Mouse (Mus musculus) megakaryocyte, embryonic 14.5 days (primary cell): ENCODE measurements around the gene Polm. TPM values are rescaled to one million over a fixed set of nuclear protein-coding genes. Genes with fewer than 3 reads are reported as not detected.

Experiments used
- H3K27me3 ChIP-seq: replicated peaks from 2 replicates; pipeline ENCODE3; 2012; ENCODE audit warnings: inconsistent platforms
- H3K36me3 ChIP-seq: replicated peaks from 2 replicates; pipeline ENCODE3; 2012; ENCODE audit warnings: low read length, inconsistent platforms, mixed read lengths
- H3K4me1 ChIP-seq: 2 replicates; pipeline ENCODE4 v1.6.1; 2012; ENCODE audit warnings: inconsistent platforms
- H3K4me3 ChIP-seq: replicated peaks from 2 replicates; pipeline ENCODE3; 2012; ENCODE audit warnings: moderate library complexity, mild to moderate bottlenecking, inconsistent platforms
- H3K9me3 ChIP-seq: 2 replicates; pipeline ENCODE4 v1.6.1; 2012; ENCODE audit warnings: inconsistent platforms
- FLI1 ChIP-seq: IDR thresholded peaks from 2 replicates; pipeline ENCODE4 v1.6.1; 2012; ENCODE audit warnings: low read length, inconsistent platforms, mixed read lengths
- GATA1 ChIP-seq: IDR thresholded peaks from 3 replicates; pipeline ENCODE4 v1.6.1; 2012; ENCODE audit warnings: mixed read lengths, low read length, inconsistent platforms, borderline replicate concordance
- polyA plus RNA-seq: library from polyadenylated mRNA; stranded (reverse); fragments of >175 nt; gene quantifications from 2 replicates; pipeline ENCODE4 v1.2.3, GENCODE M21; 2012; ENCODE audit warnings: low replicate concordance; ENCODE audit not compliant: insufficient read depth

Gene Polm
- polyA plus RNA-seq, 1 experiment: 4.2 TPM

- no peak for TF ChIP-seq GATA1
- TF ChIP-seq FLI1: no peak
- Histone ChIP-seq H3K4me1 (peaks cover 77% of the 10 kb centered on the region), H3K4me3 (no peak overlapping the region), H3K36me3 (peaks cover 100% of the 10 kb centered on the region), H3K9me3 (no peaks in the 10 kb centered on the region), H3K27me3 (no peaks in the 10 kb centered on the region)
These were observed 40.9 kb downstream of the Polm start for GRCm38 (mm10) chr11:5796939-5797338.

- H3K9me3 ChIP-seq: no peaks in the 10 kb centered on the region
- H3K4me3 ChIP-seq: no peak overlapping the region
- peaks cover 76% of the 10 kb centered on the region for H3K4me1 ChIP-seq
- H3K36me3 ChIP-seq: peaks cover 98% of the 10 kb centered on the region
- no peaks in the 10 kb centered on the region for H3K27me3 ChIP-seq
- TF ChIP-seq FLI1 (no peak), GATA1 (no peak)
These were observed 42.1 kb downstream of the Polm start for GRCm38 (mm10) chr11:5795706-5796105.

GRCm38 (mm10) chr11:5795290-5795689 lies 42.5 kb downstream of the Polm start:
- TF ChIP-seq GATA1 (no peak), FLI1 (no peak)
- Histone ChIP-seq H3K36me3 (peaks cover 98% of the 10 kb centered on the region), H3K4me1 (peaks cover 76% of the 10 kb centered on the region), H3K27me3 (no peaks in the 10 kb centered on the region), H3K4me3 (no peak overlapping the region), H3K9me3 (no peaks in the 10 kb centered on the region)

GRCm38 (mm10) chr11:5790431-5790830 lies 47.4 kb downstream of the Polm start:
- TF ChIP-seq GATA1: no peak

GRCm38 (mm10) chr11:5789754-5790333 lies 48.0 kb downstream of the Polm start:
- no peaks in the 10 kb centered on the region for H3K27me3 ChIP-seq
- peak overlapping the region; percentile 99 for H3K4me3 ChIP-seq
- peaks cover 76% of the 10 kb centered on the region for H3K4me1 ChIP-seq
- TF ChIP-seq GATA1: no peak
- no peak for TF ChIP-seq FLI1
- peaks cover 50% of the 10 kb centered on the region for H3K36me3 ChIP-seq
- no peaks in the 10 kb centered on the region for H3K9me3 ChIP-seq

More at GRCm38 (mm10) chr11:5790431-5790830, 47.4 kb downstream of the Polm start:
- Histone ChIP-seq H3K36me3 (peaks cover 55% of the 10 kb centered on the region), H3K4me1 (peaks cover 77% of the 10 kb centered on the region), H3K9me3 (no peaks in the 10 kb centered on the region), H3K4me3 (peak overlapping the region; percentile 28), H3K27me3 (no peaks in the 10 kb centered on the region)

GRCm38 (mm10) chr11:5789071-5789753 lies 48.6 kb downstream of the Polm start:
- TF ChIP-seq GATA1: no peak
- no peak for TF ChIP-seq FLI1
- Histone ChIP-seq H3K4me3 (peak overlapping the region; percentile 99), H3K4me1 (peaks cover 74% of the 10 kb centered on the region), H3K27me3 (no peaks in the 10 kb centered on the region), H3K36me3 (peaks cover 45% of the 10 kb centered on the region), H3K9me3 (no peaks in the 10 kb centered on the region)

- Histone ChIP-seq H3K36me3 (peaks cover 45% of the 10 kb centered on the region), H3K4me1 (peaks cover 65% of the 10 kb centered on the region), H3K9me3 (no peaks in the 10 kb centered on the region), H3K4me3 (peak within 1 kb of the TSS; percentile 99), H3K27me3 (no peaks in the 10 kb centered on the region)
- TF ChIP-seq GATA1 (no peak), FLI1 (peak; percentile 99)
These were observed 49.5 kb downstream of the Polm start, which contains the start of gene Dbnl for GRCm38 (mm10) chr11:5788056-5789014. TSS of gene Dbnl (plus strand) at chr11:5788488.

- no peaks in the 10 kb centered on the region for H3K27me3 ChIP-seq
- H3K4me1 ChIP-seq: peaks cover 62% of the 10 kb centered on the region
- peak overlapping the region; percentile 99 for H3K4me3 ChIP-seq
- peaks cover 38% of the 10 kb centered on the region for H3K36me3 ChIP-seq
- TF ChIP-seq FLI1 (no peak), GATA1 (no peak)
- H3K9me3 ChIP-seq: no peaks in the 10 kb centered on the region
These were observed 50.2 kb downstream of the Polm start for GRCm38 (mm10) chr11:5787671-5788055.

- Histone ChIP-seq H3K4me1 (peaks cover 53% of the 10 kb centered on the region), H3K27me3 (no peaks in the 10 kb centered on the region), H3K36me3 (peaks cover 33% of the 10 kb centered on the region), H3K4me3 (peak overlapping the region; percentile 72), H3K9me3 (no peaks in the 10 kb centered on the region)
- no peak for TF ChIP-seq GATA1
- no peak for TF ChIP-seq FLI1
These were observed 52.1 kb downstream of the Polm start for GRCm38 (mm10) chr11:5785732-5786131.
